Mouse (Mus musculus): Measurements from ENCODE around the gene Akap2. TPM values are rescaled to one million over a fixed set of nuclear protein-coding genes. Genes with fewer than 3 reads are reported as not detected.

The Akap2 gene
- total and polyA plus RNA-seq, 3 experiments, result 1.7 to 7.2 TPM; not detected in 1

DNA sequence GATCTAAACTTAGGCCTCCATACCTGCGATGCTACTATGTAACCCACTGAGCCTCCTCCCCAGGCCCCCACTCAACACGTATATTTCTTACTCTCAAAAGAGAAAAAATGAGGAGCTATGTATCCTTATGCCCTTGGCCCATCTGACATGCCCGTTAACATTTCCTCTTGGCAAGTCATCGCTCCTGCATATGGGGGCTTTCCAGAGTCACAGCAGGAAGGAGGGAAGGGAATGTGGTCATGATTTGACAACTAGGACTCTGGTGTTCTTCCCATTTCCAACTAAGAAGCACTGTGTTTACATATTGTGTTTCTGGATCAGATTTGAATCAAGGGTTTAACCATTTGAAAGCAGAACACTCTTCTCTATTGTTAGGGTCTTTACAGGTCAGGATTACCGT, 15.9 kb upstream of the Akap2 start:
- H3K27me3 ChIP-seq (ENCODE audit: control insufficient read depth in 1 of 2, insufficient read depth in 2 of 2, low read length in 2 of 2), result peaks cover 0 to 1% of the 10 kb centered on the region in 2 experiments; a peak in 2 of 4 replicates
- no peak overlapping the region for H3K9ac ChIP-seq (ENCODE audit: control insufficient read depth, low read depth, low read length, poor library complexity, severe bottlenecking)
- no peaks in the 10 kb centered on the region for H3K79me2 ChIP-seq (ENCODE audit: control insufficient read depth, insufficient read depth, low read length, poor library complexity)
- TF ChIP-seq CHD2 (IDR thresholded peaks at IDR 0.05; ENCODE audit: low read length) (no peak), POLR2AphosphoS2 (IDR thresholded peaks at IDR 0.05; ENCODE audit: low read length) (no peak), ZC3H11A (IDR thresholded peaks at IDR 0.05; ENCODE audit: low read depth, low read length) (no peak), SMC3 (IDR thresholded peaks at IDR 0.05; ENCODE audit: low read depth, low read length) (no peak), NELFE (IDR thresholded peaks at IDR 0.05; ENCODE audit: low read depth, low read length) (no peak), MYB (IDR thresholded peaks at IDR 0.05; ENCODE audit: low read depth, low read length) (no peak), POLR2AphosphoS5 (IDR thresholded peaks at IDR 0.05; ENCODE audit: borderline replicate concordance, low read depth, low read length) (no peak), E2F4 (IDR thresholded peaks at IDR 0.05; ENCODE audit: borderline replicate concordance, low read depth, low read length) (no peak), NRF1 (IDR thresholded peaks at IDR 0.05; ENCODE audit: insufficient read depth, low read depth, low read length, poor library complexity, severe bottlenecking) (no peak), MAZ (IDR thresholded peaks at IDR 0.05; ENCODE audit: low read depth, low read length) (no peak), SIN3A (IDR thresholded peaks at IDR 0.05; ENCODE audit: low read length) (no peak), MYC (IDR thresholded peaks at IDR 0.05; ENCODE audit: low read depth, low read length) (no peak)
- H3K27ac ChIP-seq (ENCODE audit: control insufficient read depth, low read depth, low read length), result no peak overlapping the region
- DNase-seq (ENCODE audit: low read depth, low spot score), result no peak
- H3K36me3 ChIP-seq (ENCODE audit: control insufficient read depth in 1 of 2, insufficient read depth in 2 of 2, low read length in 2 of 2), result no peaks in the 10 kb centered on the region
- H3K4me1 ChIP-seq (ENCODE audit: control insufficient read depth in 1 of 2, insufficient read depth in 2 of 2, low read length in 2 of 2), result no peaks in the 10 kb centered on the region
- no peak overlapping the region for H3K4me3 ChIP-seq (ENCODE audit: control insufficient read depth in 1 of 2, insufficient read depth in 1 of 2, low read depth in 2 of 2, low read length in 2 of 2)
- H3K9me3 ChIP-seq (replicated peaks; ENCODE audit: insufficient read depth, low read length), result no peaks in the 10 kb centered on the region

- no peak for TF ChIP-seq CTCF (IDR thresholded peaks at IDR 0.05 in 2 of 3, conservative IDR thresholded peaks at IDR 0.05 in 1 of 3; ENCODE audit: control insufficient read depth in 1 of 3, insufficient read depth in 1 of 3, low read depth in 2 of 3, low read length in 3 of 3, poor library complexity in 1 of 3, severe bottlenecking in 1 of 3)
- TF ChIP-seq POLR2AphosphoS5 (IDR thresholded peaks at IDR 0.05; ENCODE audit: borderline replicate concordance, low read depth, low read length), result no peak
- TF ChIP-seq RAD21 (IDR thresholded peaks at IDR 0.05; ENCODE audit: low read depth, low read length), result no peak
- TF ChIP-seq HCFC1 (IDR thresholded peaks at IDR 0.05; ENCODE audit: low read depth, low read length), result no peak
- TF ChIP-seq E2F4 (IDR thresholded peaks at IDR 0.05; ENCODE audit: borderline replicate concordance, low read depth, low read length), result no peak
- no peak for TF ChIP-seq RCOR1 (IDR thresholded peaks at IDR 0.05; ENCODE audit: low read depth, low read length)
- no peak for TF ChIP-seq POLR2AphosphoS2 (IDR thresholded peaks at IDR 0.05; ENCODE audit: low read length)
- TF ChIP-seq JUND (IDR thresholded peaks at IDR 0.05; ENCODE audit: low read depth, low read length), result no peak
- no peak for TF ChIP-seq MXI1 (IDR thresholded peaks at IDR 0.05; ENCODE audit: low read depth, low read length)
- TF ChIP-seq TAL1 (IDR thresholded peaks at IDR 0.05; ENCODE audit: low read length), result no peak
- TF ChIP-seq USF1 (IDR thresholded peaks at IDR 0.05; ENCODE audit: low read depth, low read length), result no peak
- no peaks in the 10 kb centered on the region for H3K9me3 ChIP-seq (replicated peaks; ENCODE audit: insufficient read depth, low read length)
Observed at GRCm38 (mm10) chr4:57703574-57704470, 13.6 kb upstream of the Akap2 start.

More at GRCm38 (mm10) chr4:57703574-57704470, 13.6 kb upstream of the Akap2 start:
- DNase-seq (ENCODE audit: low read depth, low spot score), result no peak
- Histone ChIP-seq H3K4me1 (ENCODE audit: control insufficient read depth in 1 of 2, insufficient read depth in 2 of 2, low read length in 2 of 2) (no peaks in the 10 kb centered on the region), H3K9ac (ENCODE audit: control insufficient read depth, low read depth, low read length, poor library complexity, severe bottlenecking) (no peak overlapping the region), H3K79me2 (ENCODE audit: control insufficient read depth, insufficient read depth, low read length, poor library complexity) (no peaks in the 10 kb centered on the region), H3K36me3 (ENCODE audit: control insufficient read depth in 1 of 2, insufficient read depth in 2 of 2, low read length in 2 of 2) (no peaks in the 10 kb centered on the region), H3K27me3 (ENCODE audit: control insufficient read depth in 1 of 2, insufficient read depth in 2 of 2, low read length in 2 of 2) (no peaks in the 10 kb centered on the region; a peak in 1 of 4 replicates), H3K27ac (ENCODE audit: control insufficient read depth, low read depth, low read length) (no peak overlapping the region), H3K4me3 (ENCODE audit: control insufficient read depth in 1 of 2, insufficient read depth in 1 of 2, low read depth in 2 of 2, low read length in 2 of 2) (no peak overlapping the region)
